In genomic region chr5:57451504-57451903, GRCm38 (mm10) we compare ENCODE assay signal across 15 mouse cellular contexts.
"Had no signal": no experiment of that assay in that cellular context is flagged by ENCODE, and none has a peak within 500 bp of the region (broad histone marks: within the 10 kb centered on the region; RNA-seq: fewer than 3 reads in every experiment).

No protein-coding gene starts in this region.

- H3K4me3 ChIP-seq: neural tube, embryonic 15.5 days; stomach, embryonic 15.5 days had no signal

- DNase-seq: retina, postnatal 1 day; right cerebral cortex, adult 18-20 months; right cerebral cortex, postnatal 14 days; right cerebral cortex, postnatal 25 days; right cerebral cortex, postnatal 4 days; spleen, adult 18-20 months; thymus, adult 18-20 months; thymus, adult 2 months; thymus, postnatal 14 days; thymus, postnatal 25 days; thymus, postnatal 36 days; thymus, postnatal 4 days had no signal

- H3K9ac ChIP-seq: neural tube, embryonic 15.5 days; stomach, embryonic 15.5 days had no signal

- H3K9me3 ChIP-seq: neural tube, embryonic 15.5 days; stomach, embryonic 15.5 days had no signal

- H3K4me2 ChIP-seq: neural tube, embryonic 15.5 days; stomach, embryonic 15.5 days had no signal

- H3K4me1 ChIP-seq: neural tube, embryonic 15.5 days; stomach, embryonic 15.5 days had no signal

- H3K27ac ChIP-seq: neural tube, embryonic 15.5 days; stomach, embryonic 15.5 days; stomach, postnatal 0 days had no signal

- H3K36me3 ChIP-seq: neural tube, embryonic 15.5 days; stomach, embryonic 15.5 days had no signal

- H3K27me3 ChIP-seq: neural tube, embryonic 15.5 days; stomach, embryonic 15.5 days had no signal
